Mouse (Mus musculus) kidney, postnatal 14 days (tissue): ENCODE data around the gene Rd3l.
A peak's percentile ranks its signal among the peaks of the same experiment; 100 is the strongest.

Experiments
- DNase-seq: peaks from one replicate; pipeline ENCODE4 v3.0.0; 2022; ENCODE audit warnings: mixed read lengths

Gene Rd3l

DNA sequence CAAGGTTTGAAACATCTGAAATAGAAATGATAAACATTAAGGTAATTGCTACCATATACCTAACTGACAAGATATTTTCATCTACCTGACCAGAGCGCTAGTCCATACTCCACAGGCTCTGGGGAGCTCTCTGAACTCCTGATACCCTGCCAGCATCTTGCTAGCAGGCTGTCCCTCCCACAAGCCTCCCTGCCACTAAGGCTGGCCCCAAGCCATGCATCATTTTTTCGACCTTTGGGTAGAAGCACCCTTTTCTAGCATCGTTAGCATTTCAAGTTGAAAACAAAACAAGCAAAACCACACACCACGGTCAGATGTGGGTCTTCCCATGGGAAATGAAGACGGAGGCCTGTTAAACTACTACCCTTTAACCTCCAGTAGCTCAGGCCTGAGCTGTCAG, 17.8 kb downstream of the Rd3l start:
- peak; percentile 64 for DNase-seq

- peak; percentile 80 for DNase-seq
These were observed 22.8 kb downstream of the Rd3l start for GRCm38 (mm10) chr12:111958101-111958865.

- no peak for DNase-seq
These were observed 24.9 kb downstream of the Rd3l start for GRCm38 (mm10) chr12:111956173-111956572.

DNA sequence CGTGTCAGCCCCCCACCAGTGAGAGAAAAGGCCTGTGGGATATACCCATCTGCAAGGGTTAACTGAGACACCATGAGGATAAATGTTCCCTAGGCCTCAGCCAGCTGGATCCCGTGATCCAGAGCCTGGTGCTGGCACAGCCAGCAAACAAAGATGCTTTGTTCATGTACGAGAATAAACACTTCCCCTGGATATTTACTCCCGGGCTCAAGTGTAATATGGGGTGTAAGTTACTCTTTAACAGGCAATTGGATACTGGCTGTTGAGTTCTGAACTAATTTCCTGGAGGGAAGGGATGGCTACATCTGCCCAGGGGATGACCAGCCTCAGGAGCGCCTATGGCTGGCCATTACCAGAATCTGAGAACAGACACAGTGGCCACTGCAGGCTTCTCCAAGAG, 29.4 kb downstream of the Rd3l start:
- peak; percentile 21 for DNase-seq

DNA sequence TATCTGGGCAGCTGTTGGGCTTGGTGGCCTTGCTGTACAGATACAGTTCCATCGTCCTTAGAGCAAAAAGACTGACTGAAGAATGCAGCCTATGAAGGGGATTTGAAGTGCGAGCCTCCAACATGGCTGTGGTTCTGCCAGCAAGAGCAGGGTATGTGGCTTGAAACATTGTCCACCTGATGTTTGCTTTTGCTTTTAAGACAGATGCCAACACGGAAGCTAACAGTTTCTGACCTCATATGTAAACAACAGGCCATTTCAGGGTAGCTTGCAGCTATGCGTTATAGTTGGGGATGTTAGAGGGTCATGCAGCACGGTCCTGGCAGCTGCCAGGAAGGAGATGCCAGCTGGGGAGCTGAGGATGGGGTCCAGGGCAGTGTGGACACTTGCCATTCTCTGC, 30.6 kb downstream of the Rd3l start:
- DNase-seq = no peak

DNA sequence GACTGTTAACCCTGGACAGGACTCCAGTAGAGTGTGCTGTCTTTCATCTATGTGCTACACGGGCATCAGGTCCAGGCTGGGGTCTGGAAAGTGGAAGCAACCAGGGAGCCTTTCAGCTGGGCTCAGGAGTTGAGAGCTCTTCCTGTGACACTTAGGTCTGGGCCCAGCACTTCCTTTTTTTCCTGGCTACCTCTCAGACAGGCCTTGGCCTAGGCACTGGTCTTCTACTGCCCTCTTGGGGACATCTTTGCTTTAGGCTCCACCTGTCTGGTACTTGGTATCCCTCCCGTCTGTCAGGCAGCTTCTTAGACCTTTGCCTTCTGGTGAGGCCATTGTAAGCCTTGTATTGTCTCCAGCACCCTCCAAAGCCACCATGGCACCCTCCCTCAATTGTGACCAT, 34.4 kb downstream of the Rd3l start:
- DNase-seq = peak; percentile 83

DNA sequence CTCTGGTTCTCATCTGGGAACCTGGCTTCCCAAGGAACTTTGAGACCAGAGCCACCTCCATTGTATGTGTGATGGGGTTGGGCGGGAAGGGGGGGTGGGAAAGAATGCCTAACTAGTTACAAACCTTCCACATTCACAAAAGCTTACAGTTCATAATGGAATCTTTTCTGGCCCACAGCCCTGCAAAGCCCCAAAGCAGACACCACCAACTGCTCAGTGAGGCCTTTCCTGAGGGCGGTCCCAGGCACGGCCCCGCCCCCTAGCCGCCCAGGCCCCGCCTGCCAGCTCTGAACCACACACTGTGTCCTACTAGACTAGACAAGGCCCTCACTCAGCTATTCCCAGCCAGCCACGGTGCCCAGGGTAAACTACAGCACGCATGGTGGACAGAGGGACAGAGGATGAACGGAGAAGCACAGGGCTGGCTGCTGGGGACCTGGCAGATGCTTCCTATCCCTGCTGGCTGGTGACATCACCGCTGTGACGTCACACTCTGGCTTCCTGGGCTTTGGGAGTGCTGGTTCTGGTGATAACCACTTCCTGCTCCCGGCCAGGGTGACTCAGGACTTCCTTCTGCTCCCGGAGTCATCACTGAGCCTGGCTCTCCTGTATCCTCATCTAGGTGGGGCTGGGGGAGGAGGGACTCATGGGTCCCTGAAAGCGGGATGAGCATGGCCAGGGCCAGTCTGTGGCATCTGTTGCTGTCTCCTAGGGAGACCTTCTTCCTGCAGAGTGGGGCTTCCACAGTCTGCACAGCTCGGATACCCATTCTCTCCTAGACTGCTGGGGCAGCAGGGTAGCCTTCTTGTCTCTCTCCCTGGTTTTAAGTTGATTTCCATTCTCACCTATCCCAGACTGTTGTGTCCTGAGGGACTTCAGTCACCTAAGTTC, 35.1 kb downstream of the Rd3l start:
- DNase-seq = peak; percentile 41

GRCm38 (mm10) chr12:111945115-111945514, 36.0 kb downstream of the Rd3l start:
- DNase-seq = peak; percentile 73

- DNase-seq = peak; percentile 15
These were observed 36.8 kb downstream of the Rd3l start for GRCm38 (mm10) chr12:111944065-111944987.

DNA sequence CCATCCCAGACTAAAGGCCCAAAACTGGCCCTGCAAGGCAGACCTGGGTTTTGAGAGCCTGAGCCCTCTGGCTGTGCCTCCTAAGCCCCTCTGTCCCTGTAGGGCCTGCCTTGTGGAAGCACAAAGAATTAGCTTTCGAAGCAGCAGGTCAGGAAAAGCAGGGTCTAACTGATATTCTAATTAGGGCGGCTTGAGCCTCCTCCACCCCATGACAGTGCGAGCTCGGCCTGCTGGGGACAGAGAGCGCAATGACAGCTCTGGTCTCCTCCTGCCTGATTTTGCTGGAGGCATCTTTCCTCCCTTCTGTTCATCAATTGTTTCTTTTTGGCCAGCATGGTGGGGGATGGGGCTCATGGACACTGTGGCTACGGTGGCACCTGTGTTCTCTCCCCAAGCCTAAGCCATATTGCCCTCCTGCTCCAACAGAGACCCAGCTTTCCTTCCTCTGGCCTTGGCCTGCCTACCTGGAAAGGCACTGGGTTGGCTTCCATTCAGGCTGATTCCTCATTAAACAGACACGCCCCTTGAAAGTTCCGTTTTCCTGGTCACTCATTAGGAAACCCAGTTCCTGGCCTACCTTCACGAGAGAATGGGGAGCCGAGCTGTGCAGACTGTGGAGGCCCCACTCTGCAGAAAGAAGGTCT, 37.6 kb downstream of the Rd3l start:
- DNase-seq = peak; percentile 34

DNA sequence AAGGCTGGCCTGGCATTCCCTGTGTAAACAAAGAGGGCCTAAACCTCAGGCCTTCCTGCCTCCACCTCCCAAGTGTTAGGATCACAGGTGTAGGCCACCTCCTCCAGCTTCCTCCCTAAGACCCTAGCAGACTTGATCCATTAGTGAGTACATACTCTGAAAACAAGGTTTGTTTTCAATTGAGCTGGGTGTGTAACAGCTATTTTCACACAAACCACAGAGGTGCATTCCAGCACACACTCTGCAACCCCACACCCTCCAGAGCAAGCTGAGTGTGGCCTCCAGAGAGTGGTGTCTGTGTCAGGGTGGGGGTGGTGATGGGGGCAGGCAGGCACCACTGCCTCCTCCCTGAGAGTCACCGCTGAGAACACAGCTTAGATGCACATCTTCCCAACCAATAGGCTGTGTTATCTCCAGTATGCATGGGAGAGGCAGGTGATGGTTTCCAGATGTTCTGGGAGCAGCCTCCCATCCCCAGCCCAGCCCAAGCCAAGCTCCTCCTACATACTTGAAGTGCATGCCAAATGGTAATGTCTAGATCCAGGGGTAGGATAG, 42.4 kb downstream of the Rd3l start:
- no peak for DNase-seq

GRCm38 (mm10) chr12:111936706-111937550, 44.2 kb downstream of the Rd3l start:
- DNase-seq = peak; percentile 94

GRCm38 (mm10) chr12:111933971-111934370, 47.1 kb downstream of the Rd3l start:
- DNase-seq = no peak

DNA sequence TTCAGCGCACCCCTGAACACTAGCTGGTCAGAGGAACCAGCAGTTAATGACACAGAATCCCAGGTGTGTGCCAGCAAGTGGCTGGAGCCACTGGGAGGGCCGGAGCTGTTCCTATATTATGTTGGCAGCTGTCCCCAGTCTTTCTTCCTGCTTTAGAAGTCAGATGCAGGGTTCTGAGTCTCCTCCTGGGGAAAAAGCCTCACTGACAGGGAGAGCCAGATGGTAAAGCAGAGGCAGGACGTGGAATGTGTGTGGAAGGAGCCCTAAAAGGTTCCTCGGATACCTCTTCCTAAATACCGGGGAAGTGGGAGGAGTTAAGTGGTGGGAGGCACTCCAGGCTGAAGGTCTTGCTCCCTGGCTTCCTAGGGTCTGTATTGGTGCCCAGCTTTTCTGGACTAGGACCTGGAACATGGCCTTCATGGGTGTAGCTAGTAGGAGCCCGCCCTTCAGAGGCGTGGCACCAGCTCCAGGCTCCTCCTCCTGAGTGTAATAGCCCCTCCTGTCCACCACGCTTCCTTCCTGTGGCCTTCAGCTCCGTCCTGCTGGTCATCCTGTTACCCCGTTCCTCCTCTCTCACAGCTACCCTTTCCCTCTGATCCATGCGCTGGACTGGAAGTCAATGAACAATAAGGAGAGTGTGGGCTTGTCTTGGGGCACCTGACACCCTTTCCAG, 47.9 kb downstream of the Rd3l start:
- DNase-seq = peak; percentile 69

DNA sequence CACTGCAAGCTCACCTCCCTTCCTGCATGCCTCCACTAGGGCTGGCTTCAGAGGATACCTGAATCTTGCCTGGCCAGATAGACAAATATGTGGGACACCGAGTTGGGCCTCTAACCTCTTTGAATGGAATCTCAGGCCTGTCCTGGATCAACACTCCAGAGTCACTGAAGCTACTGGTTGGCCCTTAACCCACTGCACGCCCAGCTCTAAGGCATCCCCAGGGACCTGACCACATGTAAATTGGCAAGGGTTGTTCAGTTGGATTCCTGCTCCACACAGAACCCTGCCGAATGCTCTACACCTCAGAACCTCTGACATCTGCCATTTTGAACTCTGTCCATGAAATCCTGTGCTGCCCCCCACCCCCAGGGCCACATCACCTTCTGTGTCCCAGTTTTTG, 48.6 kb downstream of the Rd3l start:
- no peak for DNase-seq

DNA sequence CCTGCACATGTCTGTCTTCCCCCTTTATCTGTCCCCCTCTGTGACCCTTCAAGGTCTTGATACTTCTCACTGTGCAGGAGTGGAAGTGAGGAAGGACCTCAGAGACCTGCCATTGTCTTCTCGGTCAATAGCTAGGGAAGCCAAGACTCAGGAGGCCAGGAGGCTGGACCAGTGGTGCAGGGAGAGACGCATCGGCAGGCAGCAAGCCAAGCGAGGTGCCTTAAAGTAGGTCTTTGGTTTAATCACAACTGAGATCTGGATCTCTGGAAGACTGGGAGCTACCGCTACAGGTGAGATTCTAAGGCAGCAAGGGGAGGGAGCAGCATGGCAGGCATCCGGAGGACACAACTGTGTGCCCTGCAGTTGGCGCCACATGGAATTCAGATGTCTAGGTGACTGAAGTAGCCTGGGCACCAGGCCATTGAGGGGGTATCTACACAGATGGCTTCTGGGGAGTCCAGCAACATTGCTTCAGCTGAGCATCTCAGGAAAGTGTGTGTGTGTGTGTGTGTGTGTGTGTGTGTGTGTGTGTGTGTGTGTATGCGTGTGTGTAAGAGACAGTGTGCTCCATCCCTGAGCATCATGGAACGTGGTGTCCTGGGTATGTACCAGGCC, 49.6 kb downstream of the Rd3l start:
- no peak for DNase-seq
